Mouse (Mus musculus): ENCODE data around the gene Park7.

DNA sequence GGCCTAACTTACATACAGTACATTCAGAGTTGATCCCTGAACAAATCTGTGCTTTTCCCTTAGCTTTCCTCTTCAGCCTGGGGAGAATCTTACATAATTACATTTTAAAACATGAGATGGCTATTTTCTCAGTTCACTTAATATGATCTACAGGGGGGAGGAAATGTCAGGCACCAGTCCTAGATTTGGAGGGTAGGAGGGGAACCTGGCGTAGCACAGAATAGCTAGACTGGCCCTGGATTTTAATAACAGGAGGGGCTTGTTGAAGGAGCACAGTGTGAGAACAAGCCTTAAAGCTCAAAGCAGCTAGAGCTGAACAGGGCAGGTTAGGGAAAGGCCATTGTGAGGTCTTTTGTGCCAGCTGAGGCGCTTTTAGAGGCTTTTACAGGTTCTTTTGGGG, 53.1 kb downstream of the Park7 start:
- TF ChIP-seq POLR2A (IDR thresholded peaks at IDR 0.05; ENCODE audit: borderline replicate concordance, insufficient read depth, low read length) (no peak), CTCF (IDR thresholded peaks at IDR 0.05; ENCODE audit: borderline replicate concordance, insufficient read depth, low read depth, low read length) (no peak)
